Mouse (Mus musculus) embryo, embryonic 10.5 days (tissue): ENCODE results near the gene Ccdc190.

Source experiments
- DNase-seq: peaks from one replicate; pipeline ENCODE4 v3.0.0-alpha.2; 2015; ENCODE audit warnings: low spot score

Ccdc190 gene

GRCm38 (mm10) chr1:169934005-169934725 is 5.7 kb downstream of the Ccdc190 start:
- peak; percentile 74 for DNase-seq

GRCm38 (mm10) chr1:169939345-169939744 is 10.9 kb downstream of the Ccdc190 start:
- peak; percentile 82 for DNase-seq

GRCm38 (mm10) chr1:169946004-169946403 is 17.6 kb downstream of the Ccdc190 start:
- DNase-seq, result no peak

DNA sequence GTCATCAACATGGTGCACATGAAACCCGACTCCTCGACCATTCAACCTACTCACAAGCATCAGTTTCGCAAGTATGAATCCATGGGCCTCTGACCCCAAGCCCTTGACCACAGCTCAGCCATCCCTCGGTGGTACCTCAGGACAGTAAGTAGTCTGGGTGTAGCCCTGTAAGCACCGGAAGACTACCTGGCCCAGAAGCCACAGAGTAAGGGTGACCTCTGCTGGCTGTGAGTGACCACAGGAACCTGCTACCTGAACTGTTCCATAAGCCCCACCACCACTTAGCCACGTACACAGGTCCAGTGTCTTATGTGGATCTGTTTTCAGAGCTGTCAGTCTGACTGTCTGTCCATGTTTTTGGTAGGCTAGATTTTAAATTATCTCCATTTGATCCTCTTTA is 19.2 kb downstream of the Ccdc190 start:
- DNase-seq, result no peak

GRCm38 (mm10) chr1:169948280-169948679 is 19.8 kb downstream of the Ccdc190 start:
- DNase-seq, result no peak

- DNase-seq, result no peak
Observed at GRCm38 (mm10) chr1:169948866-169949265, 20.4 kb downstream of the Ccdc190 start.

- peak; percentile 20 for DNase-seq
Observed at GRCm38 (mm10) chr1:169949981-169950380, 21.5 kb downstream of the Ccdc190 start.

DNA sequence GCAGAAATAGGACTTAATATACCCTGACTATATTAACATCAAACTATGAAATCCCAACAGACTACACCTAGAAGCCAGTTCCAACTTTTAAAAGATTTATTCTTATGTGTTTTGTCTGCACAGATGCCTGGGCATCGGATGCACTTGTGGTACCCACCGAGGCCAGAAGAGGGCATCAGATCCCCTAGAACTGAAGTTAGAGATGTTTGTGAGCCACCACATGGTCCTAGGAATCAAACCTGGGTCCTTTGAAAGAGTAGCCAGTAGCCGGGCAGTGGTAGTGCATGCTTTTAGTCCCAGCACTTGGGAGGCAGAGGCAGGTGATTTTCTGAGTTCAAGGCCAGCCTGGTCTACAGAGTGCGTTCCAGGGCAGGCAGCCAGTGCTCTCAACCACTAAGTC is 22.2 kb downstream of the Ccdc190 start:
- no peak for DNase-seq

DNA sequence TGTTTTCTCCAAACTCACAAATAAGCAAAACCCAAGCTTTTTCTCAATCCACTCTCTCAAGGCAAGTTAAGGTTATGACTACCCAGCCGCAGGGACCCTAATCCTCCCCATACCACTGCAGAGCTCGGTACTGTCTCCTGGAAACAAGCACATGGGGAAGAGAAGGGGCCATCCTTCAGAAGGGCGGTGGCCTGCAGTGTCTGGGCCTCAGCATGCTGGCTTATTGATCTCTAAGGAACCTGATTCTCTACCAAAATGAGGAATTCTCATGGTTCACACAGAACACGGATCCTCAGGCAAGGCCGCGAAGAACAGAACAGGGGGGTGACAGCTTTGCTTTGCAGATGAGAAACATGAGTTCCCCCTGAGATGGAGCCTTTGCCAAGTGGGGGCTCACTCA is 23.1 kb downstream of the Ccdc190 start:
- DNase-seq, result no peak

DNA sequence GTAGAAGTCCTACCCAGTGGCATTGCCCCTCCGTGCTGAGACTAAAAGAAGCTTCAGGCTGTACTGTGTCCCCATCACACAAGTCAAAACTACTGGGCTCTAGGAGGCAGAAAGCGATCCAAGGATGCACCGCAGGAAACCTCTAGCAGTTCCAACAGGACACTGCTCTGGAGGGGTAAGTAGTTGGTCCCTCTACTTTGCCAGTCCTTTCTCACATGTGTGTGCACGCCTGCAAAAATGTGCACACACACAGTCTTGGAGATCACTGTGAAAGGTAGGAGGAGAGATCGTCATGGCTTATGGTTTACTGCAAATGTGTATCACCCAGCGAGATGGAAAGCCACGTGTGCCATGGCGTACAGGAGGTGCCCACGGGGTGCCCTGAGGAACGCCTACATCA is 24.2 kb downstream of the Ccdc190 start:
- no peak for DNase-seq

- DNase-seq, result no peak
Observed at GRCm38 (mm10) chr1:169953106-169953505, 24.7 kb downstream of the Ccdc190 start.

- DNase-seq, result peak; percentile 100
Observed at GRCm38 (mm10) chr1:169968792-169969515, 40.5 kb downstream of the Ccdc190 start, which contains the start of gene Hsd17b7. Gene Hsd17b7, minus strand, starts transcription at chr1:169969241.

DNA sequence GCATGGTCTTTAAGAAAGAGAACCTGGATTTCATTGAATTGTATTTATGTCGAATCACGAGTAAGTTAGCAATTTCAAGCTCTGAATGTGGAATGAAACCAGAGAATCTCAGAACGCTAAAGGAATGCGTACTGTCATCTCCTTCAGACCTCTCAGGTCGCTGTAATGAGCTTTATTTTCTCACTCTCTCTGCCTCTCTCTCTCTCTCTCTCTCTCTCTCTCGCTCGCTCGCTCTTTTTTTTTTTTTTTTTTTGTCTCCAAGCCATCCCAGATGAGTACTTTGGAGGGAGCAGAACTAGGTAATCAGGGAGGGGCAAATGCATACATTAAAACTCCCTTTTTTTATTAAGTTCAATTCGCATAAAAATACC is 41.1 kb downstream of the Ccdc190 start:
- no peak for DNase-seq

DNA sequence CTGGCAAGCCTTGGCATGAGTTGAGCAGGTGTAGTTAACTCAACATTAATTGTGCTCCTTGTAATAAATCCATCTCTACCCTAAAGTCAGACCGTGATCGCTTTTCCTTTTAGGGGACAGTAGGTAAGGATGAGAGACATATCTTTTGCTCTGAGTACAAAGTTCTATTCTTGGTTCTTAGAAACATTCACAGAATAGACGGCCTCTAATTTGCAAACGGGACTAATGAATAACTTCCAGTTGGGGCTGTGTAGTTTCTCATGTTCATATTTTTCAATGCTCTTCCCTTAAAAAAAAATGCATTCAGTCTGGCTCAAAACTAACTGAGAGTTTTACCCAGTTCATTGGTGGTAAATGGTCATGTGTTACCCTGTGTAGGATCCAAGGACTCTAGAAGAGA is 42.5 kb downstream of the Ccdc190 start:
- no peak for DNase-seq

GRCm38 (mm10) chr1:169971998-169972397 is 43.5 kb downstream of the Ccdc190 start:
- no peak for DNase-seq

GRCm38 (mm10) chr1:169977621-169978020 is 49.2 kb downstream of the Ccdc190 start:
- no peak for DNase-seq
